Mouse (Mus musculus): ENCODE measurements around the gene Rgs6. TPM values are rescaled to one million over a fixed set of nuclear protein-coding genes. Genes with fewer than 3 reads are reported as not detected.

The Rgs6 gene
- polyA plus RNA-seq, 1 experiment from 2014 or later, result 16.7 TPM

DNA sequence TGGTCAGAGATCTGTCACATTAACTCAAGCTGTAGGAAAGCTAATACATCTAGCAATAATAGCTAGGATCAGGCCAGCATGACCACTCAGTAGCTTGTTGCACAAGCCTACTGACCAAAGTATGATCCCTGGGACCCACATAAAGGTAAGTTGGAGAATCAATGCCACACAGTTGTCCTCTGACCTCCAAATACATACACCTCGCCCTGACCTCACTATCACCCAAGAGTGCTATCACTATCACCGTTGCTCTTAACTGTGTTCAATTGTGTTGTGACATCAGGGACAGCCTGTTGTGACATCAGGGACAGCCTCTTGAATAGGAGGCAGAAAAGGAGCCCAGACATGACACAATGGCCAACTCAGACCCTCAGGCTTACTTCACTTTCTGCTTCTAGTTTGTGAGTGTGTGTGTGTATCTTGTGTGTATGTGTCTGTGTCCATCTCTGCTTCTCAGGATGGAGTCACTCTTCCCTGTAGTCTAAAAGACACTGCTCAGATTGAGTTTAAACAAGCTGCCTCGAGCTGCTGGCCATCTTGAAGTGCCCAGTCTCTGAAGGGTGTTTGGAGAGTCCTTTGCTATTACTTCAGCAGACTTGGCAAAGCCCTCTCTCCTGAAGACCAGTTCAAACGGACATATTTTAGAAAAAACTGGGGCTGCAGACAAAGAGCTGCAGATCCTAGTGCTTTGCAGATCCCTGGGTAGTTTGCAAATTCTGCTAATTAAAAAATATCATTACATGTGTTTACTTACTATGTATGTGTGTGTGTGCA lies 426.0 kb downstream of the Rgs6 start:
- Histone ChIP-seq H3K9ac (replicated peaks; ENCODE audit: low read depth, low read length) (no peak overlapping the region), H3K4me1 (replicated peaks; ENCODE audit: control insufficient read depth, insufficient read depth, low read length) (no peaks in the 10 kb centered on the region), H3K27me3 (replicated peaks; ENCODE audit: control insufficient read depth, insufficient read depth, low read length) (no peaks in the 10 kb centered on the region), H3K27ac (ENCODE audit: low read length) (no peak overlapping the region), H3K4me2 (ENCODE audit: low read length) (no peak overlapping the region), H3K4me3 (replicated peaks; ENCODE audit: low read length) (no peak overlapping the region), H3K9me3 (ENCODE audit: control insufficient read depth, low read length) (no peaks in the 10 kb centered on the region), H3K36me3 (ENCODE audit: control insufficient read depth, insufficient read depth) (no peaks in the 10 kb centered on the region)
- no peak for ATAC-seq
- 68% methylated on average over 4 of the region's 4 CpGs for WGBS

DNA sequence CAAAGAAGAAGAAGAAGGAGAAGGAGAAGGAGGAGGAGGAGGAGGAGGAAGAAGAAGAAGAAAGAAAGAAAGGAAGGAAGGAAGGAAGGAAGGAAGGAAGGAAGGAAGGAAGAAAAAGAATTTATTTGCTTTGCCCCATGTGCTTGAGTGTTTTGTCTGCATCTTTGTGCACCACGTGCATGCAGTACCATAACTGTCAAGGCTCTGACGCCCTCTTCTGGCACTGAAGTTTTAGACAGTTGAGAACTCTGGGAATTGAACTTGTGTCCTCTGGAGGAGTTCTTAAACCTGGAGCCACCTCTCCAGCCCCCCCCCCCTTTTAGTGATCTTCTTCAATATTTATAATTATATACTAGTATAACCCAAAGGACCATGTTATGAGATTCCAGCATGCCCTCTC lies 426.8 kb downstream of the Rgs6 start:
- no peaks in the 10 kb centered on the region for H3K9me3 ChIP-seq (ENCODE audit: control insufficient read depth, low read length)
- no peaks in the 10 kb centered on the region for H3K27me3 ChIP-seq (replicated peaks; ENCODE audit: control insufficient read depth, insufficient read depth, low read length)
- no peak overlapping the region for H3K9ac ChIP-seq (replicated peaks; ENCODE audit: low read depth, low read length)
- H3K4me2 ChIP-seq (ENCODE audit: low read length), result no peak overlapping the region
- H3K4me1 ChIP-seq (replicated peaks; ENCODE audit: control insufficient read depth, insufficient read depth, low read length), result no peaks in the 10 kb centered on the region
- H3K27ac ChIP-seq (ENCODE audit: low read length), result no peak overlapping the region
- no peaks in the 10 kb centered on the region for H3K36me3 ChIP-seq (ENCODE audit: control insufficient read depth, insufficient read depth)
- no peak for ATAC-seq
- WGBS, result 24% methylated on average over 2 of the region's 2 CpGs
- no peak overlapping the region for H3K4me3 ChIP-seq (replicated peaks; ENCODE audit: low read length)

DNA sequence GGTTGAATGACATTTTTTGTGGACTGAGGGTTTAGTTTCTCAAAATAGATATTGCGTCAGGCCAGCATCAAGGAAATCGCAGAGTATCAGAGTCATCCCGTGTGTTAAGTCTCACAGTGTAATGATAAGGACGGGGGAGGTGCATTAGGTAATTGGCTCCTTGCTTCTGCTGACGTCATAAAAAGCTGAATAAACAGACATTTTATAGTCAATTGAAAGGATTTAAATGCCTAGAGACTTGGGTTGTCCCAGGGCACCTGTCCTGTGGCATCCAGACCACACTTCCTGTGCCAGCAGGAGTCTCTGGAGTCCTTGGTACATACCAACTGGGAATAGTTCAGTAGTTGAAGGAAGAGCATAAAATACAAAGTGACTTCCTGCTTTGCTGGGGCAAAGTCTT lies 427.3 kb downstream of the Rgs6 start:
- H3K4me3 ChIP-seq (replicated peaks; ENCODE audit: low read length), result no peak overlapping the region
- H3K9ac ChIP-seq (replicated peaks; ENCODE audit: low read depth, low read length), result no peak overlapping the region
- no peak overlapping the region for H3K27ac ChIP-seq (ENCODE audit: low read length)
- H3K36me3 ChIP-seq (ENCODE audit: control insufficient read depth, insufficient read depth), result no peaks in the 10 kb centered on the region
- WGBS, result 67% methylated on average over 5 of the region's 5 CpGs
- no peak overlapping the region for H3K4me2 ChIP-seq (ENCODE audit: low read length)
- H3K27me3 ChIP-seq (replicated peaks; ENCODE audit: control insufficient read depth, insufficient read depth, low read length), result no peaks in the 10 kb centered on the region
- ATAC-seq, result no peak
- H3K4me1 ChIP-seq (replicated peaks; ENCODE audit: control insufficient read depth, insufficient read depth, low read length), result no peaks in the 10 kb centered on the region
- no peaks in the 10 kb centered on the region for H3K9me3 ChIP-seq (ENCODE audit: control insufficient read depth, low read length)

DNA sequence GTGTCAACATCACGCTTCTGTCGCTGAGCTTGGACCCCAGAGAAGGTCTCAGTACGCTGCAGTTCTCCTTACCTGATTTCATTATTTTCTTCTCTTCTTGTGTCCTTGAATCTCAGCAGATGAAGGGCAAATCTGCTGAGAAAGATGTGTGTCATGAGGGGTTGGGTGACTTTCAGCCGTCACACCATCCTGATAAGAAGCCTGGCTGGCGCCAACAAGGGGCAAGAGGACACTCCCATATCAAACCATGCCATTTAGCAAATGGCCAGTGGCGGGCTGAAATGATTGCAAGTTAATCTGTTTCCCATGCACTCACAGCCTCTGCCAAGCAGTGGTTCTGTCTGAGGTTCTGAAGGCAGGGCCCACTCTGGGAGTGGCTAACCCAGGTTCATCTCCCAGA lies 428.4 kb downstream of the Rgs6 start:
- Histone ChIP-seq H3K36me3 (ENCODE audit: control insufficient read depth, insufficient read depth) (no peaks in the 10 kb centered on the region), H3K4me2 (ENCODE audit: low read length) (no peak overlapping the region), H3K9ac (replicated peaks; ENCODE audit: low read depth, low read length) (no peak overlapping the region), H3K4me1 (replicated peaks; ENCODE audit: control insufficient read depth, insufficient read depth, low read length) (no peaks in the 10 kb centered on the region), H3K9me3 (ENCODE audit: control insufficient read depth, low read length) (no peaks in the 10 kb centered on the region), H3K27me3 (replicated peaks; ENCODE audit: control insufficient read depth, insufficient read depth, low read length) (no peaks in the 10 kb centered on the region), H3K27ac (ENCODE audit: low read length) (no peak overlapping the region), H3K4me3 (replicated peaks; ENCODE audit: low read length) (no peak overlapping the region)
- 91% methylated on average over 6 of the region's 6 CpGs for WGBS
- ATAC-seq, result no peak

DNA sequence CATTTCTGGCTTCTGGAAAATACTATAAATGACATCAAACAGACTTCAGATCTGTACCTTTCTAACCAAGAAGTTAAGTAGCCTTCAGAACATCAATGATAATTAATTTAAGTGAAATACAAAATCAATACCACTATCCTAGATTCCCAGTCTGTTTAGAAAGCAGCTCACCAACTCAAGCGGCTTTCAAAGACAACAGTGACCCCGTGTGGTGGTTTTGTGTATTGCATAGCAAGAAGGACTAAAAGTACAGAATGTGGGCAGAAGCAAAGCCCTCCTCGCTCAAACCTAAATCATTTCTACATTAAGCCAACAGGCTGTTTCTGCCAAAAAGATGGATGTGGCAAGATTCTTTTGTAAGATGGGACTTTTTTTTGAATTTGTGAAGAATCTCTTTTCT lies 429.9 kb downstream of the Rgs6 start:
- Histone ChIP-seq H3K9ac (replicated peaks; ENCODE audit: low read depth, low read length) (no peak overlapping the region), H3K4me3 (replicated peaks; ENCODE audit: low read length) (no peak overlapping the region), H3K27me3 (replicated peaks; ENCODE audit: control insufficient read depth, insufficient read depth, low read length) (no peaks in the 10 kb centered on the region), H3K4me2 (ENCODE audit: low read length) (no peak overlapping the region), H3K4me1 (replicated peaks; ENCODE audit: control insufficient read depth, insufficient read depth, low read length) (no peaks in the 10 kb centered on the region), H3K9me3 (ENCODE audit: control insufficient read depth, low read length) (no peaks in the 10 kb centered on the region), H3K27ac (ENCODE audit: low read length) (no peak overlapping the region), H3K36me3 (ENCODE audit: control insufficient read depth, insufficient read depth) (no peaks in the 10 kb centered on the region)
- ATAC-seq, result no peak
- WGBS, result 5% methylated on average over 3 of the region's 3 CpGs

DNA sequence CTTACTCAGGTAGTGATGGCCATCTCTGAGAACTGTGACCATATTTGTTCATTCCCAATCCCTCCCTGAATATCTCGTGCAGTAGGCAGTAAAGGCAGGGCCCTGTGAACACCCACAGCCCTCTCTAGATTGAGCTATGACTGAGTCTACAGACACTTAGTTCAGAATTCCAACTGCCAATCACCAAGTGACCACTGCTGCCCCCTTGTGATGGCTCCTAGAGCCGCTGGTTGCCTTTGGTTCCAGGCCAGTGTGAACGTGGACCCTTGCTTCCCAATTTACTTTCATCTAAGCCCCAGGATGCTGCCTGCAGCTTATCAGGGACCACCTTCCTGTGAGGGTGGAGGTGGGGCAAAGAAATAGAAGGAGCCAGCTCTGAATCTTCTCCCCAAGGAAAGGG lies 438.9 kb downstream of the Rgs6 start:
- Histone ChIP-seq H3K4me1 (replicated peaks; ENCODE audit: control insufficient read depth, insufficient read depth, low read length) (no peaks in the 10 kb centered on the region), H3K4me3 (replicated peaks; ENCODE audit: low read length) (no peak overlapping the region), H3K27ac (ENCODE audit: low read length) (no peak overlapping the region), H3K27me3 (replicated peaks; ENCODE audit: control insufficient read depth, insufficient read depth, low read length) (no peaks in the 10 kb centered on the region), H3K36me3 (ENCODE audit: control insufficient read depth, insufficient read depth) (no peaks in the 10 kb centered on the region), H3K9me3 (ENCODE audit: control insufficient read depth, low read length) (no peaks in the 10 kb centered on the region), H3K9ac (replicated peaks; ENCODE audit: low read depth, low read length) (no peak overlapping the region), H3K4me2 (ENCODE audit: low read length) (no peak overlapping the region)
- no peak for ATAC-seq
- WGBS, result 36% methylated on average over 3 of the region's 3 CpGs

DNA sequence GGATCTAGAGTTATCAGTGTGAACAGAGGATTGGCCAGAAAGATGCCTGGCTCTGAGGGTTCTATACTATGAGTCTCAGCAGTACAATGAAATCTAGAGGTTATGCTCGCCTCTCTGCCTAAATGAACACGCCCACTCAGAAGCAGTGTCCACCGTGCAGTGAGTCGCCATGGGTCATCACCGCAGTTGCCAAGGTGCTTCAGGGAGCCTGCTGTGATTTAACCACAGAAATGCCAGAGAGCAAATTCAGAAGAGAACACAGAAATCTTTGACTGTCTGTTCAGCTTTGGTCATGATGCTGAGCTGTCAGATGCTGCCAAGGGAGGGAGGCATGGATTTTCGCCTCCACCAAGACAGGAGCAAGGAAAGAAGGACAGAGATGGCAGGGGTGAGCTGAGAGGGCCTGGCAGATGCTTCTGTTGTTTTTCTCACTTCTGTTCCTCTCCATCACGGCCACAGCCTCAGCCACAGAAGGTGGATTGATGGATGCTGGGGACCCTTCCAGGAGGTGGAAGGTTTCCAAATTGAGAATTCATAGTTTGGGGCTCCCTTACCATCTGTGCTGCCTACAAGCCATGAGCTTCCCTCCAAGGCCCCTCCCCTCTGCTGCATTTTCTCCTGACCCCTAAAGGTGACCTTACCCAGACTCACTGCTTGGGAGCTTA lies 445.2 kb downstream of the Rgs6 start:
- ATAC-seq, result no peak
- H3K27me3 ChIP-seq (replicated peaks; ENCODE audit: control insufficient read depth, insufficient read depth, low read length), result no peaks in the 10 kb centered on the region
- peaks cover 13% of the 10 kb centered on the region for H3K4me1 ChIP-seq (replicated peaks; ENCODE audit: control insufficient read depth, insufficient read depth, low read length)
- H3K9ac ChIP-seq (replicated peaks; ENCODE audit: low read depth, low read length), result no peak overlapping the region
- H3K27ac ChIP-seq (ENCODE audit: low read length), result no peak overlapping the region
- no peaks in the 10 kb centered on the region for H3K9me3 ChIP-seq (ENCODE audit: control insufficient read depth, low read length)
- H3K4me2 ChIP-seq (ENCODE audit: low read length), result no peak overlapping the region
- H3K4me3 ChIP-seq (replicated peaks; ENCODE audit: low read length), result no peak overlapping the region
- no peaks in the 10 kb centered on the region for H3K36me3 ChIP-seq (ENCODE audit: control insufficient read depth, insufficient read depth)
- 67% methylated on average over 7 of the region's 7 CpGs for WGBS

DNA sequence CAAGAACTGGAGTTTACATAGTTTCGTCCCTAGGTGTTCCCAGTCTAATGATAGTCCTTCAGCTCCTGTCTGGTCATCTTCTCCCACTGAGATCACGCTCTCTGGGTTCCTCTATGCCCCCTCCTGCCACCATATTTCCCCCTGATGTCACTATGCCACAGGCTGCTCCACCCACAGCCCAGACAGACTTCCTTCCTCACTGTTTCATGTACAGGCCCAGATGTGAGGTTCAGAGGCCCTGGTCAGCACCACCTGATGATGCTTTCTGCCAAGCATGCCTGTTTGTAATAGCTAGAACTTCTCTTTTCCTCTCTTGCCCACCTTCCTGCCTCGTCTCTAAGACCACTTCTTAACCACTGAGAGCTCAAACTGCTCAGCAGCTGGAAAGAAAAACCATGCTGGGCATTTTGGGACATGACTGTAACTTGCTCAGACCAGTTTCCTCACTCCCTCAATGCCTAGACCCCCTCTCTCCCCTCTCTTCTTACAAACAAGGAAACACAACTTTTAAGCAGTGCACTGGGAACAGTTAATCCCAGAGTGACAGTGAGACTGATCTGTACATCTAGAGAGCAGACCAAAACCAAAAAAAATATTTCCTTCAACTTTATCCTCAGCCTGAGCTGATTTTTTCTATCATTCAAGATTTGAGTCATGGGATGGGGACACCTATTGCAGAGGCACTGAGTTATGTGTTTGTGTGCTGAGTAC lies 446.9 kb downstream of the Rgs6 start:
- H3K4me1 ChIP-seq (replicated peaks; ENCODE audit: control insufficient read depth, insufficient read depth, low read length), result peaks cover 22% of the 10 kb centered on the region
- H3K36me3 ChIP-seq (ENCODE audit: control insufficient read depth, insufficient read depth), result no peaks in the 10 kb centered on the region
- H3K4me2 ChIP-seq (ENCODE audit: low read length), result no peak overlapping the region
- H3K27me3 ChIP-seq (replicated peaks; ENCODE audit: control insufficient read depth, insufficient read depth, low read length), result no peaks in the 10 kb centered on the region
- WGBS, result 79% methylated on average over 3 of the region's 3 CpGs
- ATAC-seq, result no peak
- H3K9ac ChIP-seq (replicated peaks; ENCODE audit: low read depth, low read length), result no peak overlapping the region
- H3K27ac ChIP-seq (ENCODE audit: low read length), result no peak overlapping the region
- no peaks in the 10 kb centered on the region for H3K9me3 ChIP-seq (ENCODE audit: control insufficient read depth, low read length)
- no peak overlapping the region for H3K4me3 ChIP-seq (replicated peaks; ENCODE audit: low read length)

DNA sequence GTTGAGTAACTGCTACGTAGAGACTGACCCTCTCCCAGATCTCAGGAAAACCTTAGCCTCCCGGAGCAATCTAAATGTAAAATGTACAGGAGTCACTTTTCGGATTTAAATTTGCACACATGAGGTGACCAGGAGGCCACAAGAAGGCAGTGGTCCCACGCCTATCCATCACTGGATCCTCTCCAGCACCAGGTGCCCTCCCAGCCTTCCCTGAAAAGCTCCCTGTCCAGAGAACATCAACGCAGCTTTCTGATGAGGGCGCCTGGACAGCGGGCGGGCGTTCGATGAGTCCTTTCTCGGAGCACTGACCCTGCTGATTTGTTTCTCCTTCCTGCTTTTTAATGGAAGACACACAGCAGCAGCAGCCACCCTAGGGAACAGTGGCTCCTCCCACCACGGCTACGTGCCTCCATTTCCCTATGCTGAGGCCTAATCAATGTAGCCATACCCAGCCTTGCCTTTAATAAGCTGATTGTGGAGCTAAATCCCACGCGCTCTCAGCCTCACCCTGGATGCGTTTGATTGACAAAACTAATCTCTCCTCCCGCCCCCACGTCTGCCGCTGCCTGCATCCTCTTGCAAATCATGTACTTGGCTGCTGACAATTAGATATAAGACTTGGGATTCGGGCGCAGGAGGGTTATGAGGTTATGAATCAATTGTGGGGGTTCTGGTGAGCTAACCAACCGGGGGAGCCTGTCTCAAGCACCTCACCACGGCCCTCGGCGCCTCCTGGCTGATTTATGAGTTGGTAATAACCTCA lies 449.9 kb downstream of the Rgs6 start:
- peak; percentile 64 for ATAC-seq
- 54% methylated on average over 25 of the region's 25 CpGs for WGBS
- H3K9me3 ChIP-seq (ENCODE audit: control insufficient read depth, low read length), result no peaks in the 10 kb centered on the region
- no peaks in the 10 kb centered on the region for H3K27me3 ChIP-seq (replicated peaks; ENCODE audit: control insufficient read depth, insufficient read depth, low read length)
- H3K4me3 ChIP-seq (replicated peaks; ENCODE audit: low read length), result no peak overlapping the region
- peak overlapping the region; percentile 6; the same call in 1 of the 2 replicates for H3K4me2 ChIP-seq (ENCODE audit: low read length)
- H3K36me3 ChIP-seq (ENCODE audit: control insufficient read depth, insufficient read depth), result no peaks in the 10 kb centered on the region
- 0 out of 2 replicates have a peak overlapping the region, but pooled peaks have one; percentile 10 for H3K9ac ChIP-seq (replicated peaks; ENCODE audit: low read depth, low read length)
- peak overlapping the region; percentile 37; the same call in 1 of the 2 replicates for H3K27ac ChIP-seq (ENCODE audit: low read length)
- peaks cover 22% of the 10 kb centered on the region for H3K4me1 ChIP-seq (replicated peaks; ENCODE audit: control insufficient read depth, insufficient read depth, low read length)
